Mouse (Mus musculus): ENCODE measurements around the gene Nkiras2.

The Nkiras2 gene

GRCm38 (mm10) chr11:100601372-100601771 lies 17.7 kb upstream of the Nkiras2 start:
- DNase-seq (ENCODE audit: low read depth, low spot score), result no peak

DNA sequence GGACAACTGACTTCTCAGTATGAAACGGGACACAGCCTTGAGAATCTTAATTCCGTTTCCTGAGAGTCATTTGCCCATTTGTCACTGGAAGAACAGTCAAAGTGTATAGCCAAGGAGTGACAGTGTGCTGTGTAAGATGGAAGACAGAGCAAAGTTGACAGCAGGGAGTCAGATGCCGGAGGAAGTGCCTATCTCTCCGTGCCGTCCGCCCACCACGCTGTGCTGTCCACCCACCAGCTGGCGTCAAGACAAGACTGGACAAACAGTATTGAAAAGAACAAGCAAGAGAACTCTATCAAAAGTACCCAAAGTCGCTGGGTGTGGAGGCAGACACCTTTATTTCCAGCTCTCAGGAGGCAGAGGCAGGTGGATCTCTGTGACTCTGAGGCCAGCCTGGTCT lies 15.9 kb upstream of the Nkiras2 start:
- no peak for DNase-seq (ENCODE audit: low read depth, low spot score)

- no peak for DNase-seq (ENCODE audit: low read depth, low spot score)
Measured at GRCm38 (mm10) chr11:100603813-100604212, 15.2 kb upstream of the Nkiras2 start.

GRCm38 (mm10) chr11:100604321-100605005 lies 14.6 kb upstream of the Nkiras2 start:
- DNase-seq (ENCODE audit: low read depth, low spot score), result no peak

DNA sequence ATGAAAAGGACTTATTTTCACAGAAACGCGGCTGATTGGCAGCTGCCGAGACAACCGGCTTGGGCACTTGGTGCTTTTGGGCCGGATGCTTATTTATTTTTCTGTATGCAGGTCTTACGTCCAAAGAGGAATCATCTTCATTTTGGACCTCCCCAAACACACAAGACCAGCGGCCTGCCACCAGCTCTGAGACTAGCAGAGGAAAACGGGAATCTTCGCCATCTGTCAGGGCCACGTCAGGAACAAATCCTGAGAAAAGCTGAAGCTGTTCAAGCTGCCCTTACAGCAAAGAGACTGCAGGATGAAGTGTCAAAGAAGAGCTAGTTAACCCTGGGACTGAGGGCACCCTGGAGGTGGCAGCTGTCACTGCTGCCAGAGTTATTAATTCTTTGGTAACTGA lies 13.6 kb upstream of the Nkiras2 start:
- no peak for DNase-seq (ENCODE audit: low read depth, low spot score)

DNA sequence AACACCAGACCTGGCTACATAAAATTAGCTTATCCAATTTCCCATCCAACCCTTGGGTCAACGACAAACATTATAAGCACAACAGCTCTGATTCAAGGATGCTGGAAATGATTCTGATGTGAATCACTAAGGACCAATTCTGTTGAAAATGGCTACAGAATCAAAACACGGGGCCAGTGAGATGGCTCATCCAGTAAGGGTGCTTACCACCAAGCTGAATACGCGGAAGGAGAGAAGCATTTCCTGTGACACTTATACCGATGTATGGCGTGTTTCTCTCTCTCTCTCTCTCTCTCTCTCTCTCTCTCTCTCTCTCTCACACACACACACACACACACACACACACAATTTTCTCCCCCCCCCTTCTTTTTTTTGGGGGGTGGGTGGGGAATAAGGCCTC lies 11.9 kb upstream of the Nkiras2 start:
- no peak for DNase-seq (ENCODE audit: low read depth, low spot score)

- no peak for DNase-seq (ENCODE audit: low read depth, low spot score)
Measured at GRCm38 (mm10) chr11:100608796-100609195, 10.2 kb upstream of the Nkiras2 start.

DNA sequence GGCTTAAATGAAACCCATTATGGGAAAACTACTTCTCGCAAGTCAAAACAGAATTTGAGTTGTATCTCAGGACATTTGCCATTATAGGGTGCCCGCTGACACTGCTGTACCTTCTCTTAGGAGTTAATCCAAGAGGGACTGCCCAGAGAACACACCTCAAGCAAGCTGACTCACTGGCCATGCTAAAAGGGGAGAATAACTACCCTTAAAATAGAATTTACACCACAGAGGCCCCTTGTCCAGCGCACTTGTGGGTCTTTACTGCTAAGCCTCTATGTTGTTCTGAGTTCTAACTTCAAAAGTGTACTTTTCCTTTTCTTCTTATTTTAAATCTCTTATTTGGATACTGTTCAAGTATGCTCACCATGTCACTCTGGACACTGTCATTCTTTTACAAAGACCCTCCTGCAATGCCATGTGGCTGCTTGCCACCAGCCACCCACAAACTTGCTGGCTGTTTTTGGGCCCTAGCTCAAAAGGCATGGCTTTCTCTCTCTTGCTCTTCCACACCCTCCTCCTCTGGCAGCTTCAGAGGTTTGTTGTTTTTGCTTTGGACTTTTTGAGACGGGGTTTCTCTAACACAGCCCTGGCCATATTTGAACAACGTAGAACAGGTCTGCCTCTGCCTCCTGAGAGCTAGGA lies 9.6 kb upstream of the Nkiras2 start:
- DNase-seq (ENCODE audit: low read depth, low spot score), result no peak

- no peak for DNase-seq (ENCODE audit: low read depth, low spot score)
Measured at GRCm38 (mm10) chr11:100609997-100610680, 8.9 kb upstream of the Nkiras2 start.

- DNase-seq (ENCODE audit: low read depth, low spot score), result peak; percentile 53
Measured at GRCm38 (mm10) chr11:100611627-100612026, 7.4 kb upstream of the Nkiras2 start.

- peak; percentile 61 for DNase-seq (ENCODE audit: low read depth, low spot score)
Measured at GRCm38 (mm10) chr11:100613241-100613640, 5.8 kb upstream of the Nkiras2 start.

- peak; percentile 87 for DNase-seq (ENCODE audit: low read depth, low spot score)
Measured at GRCm38 (mm10) chr11:100616332-100616731, 2.7 kb upstream of the Nkiras2 start.

- peak; percentile 85 for DNase-seq (ENCODE audit: low read depth, low spot score)
Measured at GRCm38 (mm10) chr11:100616836-100617235, 2.2 kb upstream of the Nkiras2 start.

GRCm38 (mm10) chr11:100617480-100617879 lies 1.6 kb upstream of the Nkiras2 start:
- DNase-seq (ENCODE audit: low read depth, low spot score), result peak; percentile 39

DNA sequence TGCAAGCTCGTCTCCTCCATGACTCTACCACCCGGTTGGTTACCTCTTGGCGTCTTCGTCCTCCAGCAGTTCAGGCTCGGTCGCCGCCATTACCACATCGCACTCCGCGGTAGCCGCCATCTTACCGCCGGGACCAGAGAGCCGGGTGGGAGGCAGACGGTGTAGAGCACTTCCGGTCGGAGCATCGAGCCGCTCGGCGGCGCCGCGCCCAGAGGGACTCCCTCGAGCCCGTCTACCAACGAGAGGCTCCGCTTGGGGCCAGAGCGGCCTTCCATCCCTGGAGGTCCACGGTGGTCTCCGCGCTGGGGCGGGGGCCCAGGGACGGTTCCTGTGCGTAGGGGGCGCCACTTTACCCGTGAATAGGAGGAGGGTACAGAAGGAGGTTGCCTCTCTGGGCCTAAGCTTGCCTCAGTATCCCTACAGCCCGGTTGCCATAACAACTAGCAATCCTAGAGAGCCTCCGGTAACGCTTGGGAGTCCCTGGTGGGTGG lies 486 bp downstream of the Nkiras2 start:
- DNase-seq (ENCODE audit: low read depth, low spot score), result peak; percentile 99

- DNase-seq (ENCODE audit: low read depth, low spot score), result no peak
Measured at GRCm38 (mm10) chr11:100619982-100620381, 938 bp downstream of the Nkiras2 start, which contains the start of gene Dnajc7. Gene Dnajc7 (minus strand): TSS chr11:100620168.

GRCm38 (mm10) chr11:100622714-100623113 lies 3.7 kb downstream of the Nkiras2 start:
- peak; percentile 95 for DNase-seq (ENCODE audit: low read depth, low spot score)

DNA sequence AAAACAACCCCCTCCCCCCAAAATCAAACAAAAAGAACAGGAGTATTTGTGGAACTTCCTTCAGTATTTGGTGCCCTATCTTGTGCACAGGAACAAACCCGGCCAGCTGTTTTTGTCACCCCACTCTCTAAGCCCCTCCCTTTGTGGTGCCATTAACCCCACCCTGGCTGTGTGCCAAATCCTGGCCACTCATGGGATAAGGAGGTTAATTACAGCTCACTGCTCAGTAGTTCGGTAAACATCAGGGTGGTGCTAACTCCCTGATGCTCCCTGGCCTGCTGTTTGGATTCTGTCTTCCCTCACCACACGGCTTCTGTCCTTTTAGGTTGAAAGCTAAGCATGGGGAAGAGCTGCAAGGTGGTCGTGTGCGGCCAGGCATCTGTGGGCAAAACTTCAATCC lies 4.8 kb downstream of the Nkiras2 start:
- DNase-seq (ENCODE audit: low read depth, low spot score), result peak; percentile 61

DNA sequence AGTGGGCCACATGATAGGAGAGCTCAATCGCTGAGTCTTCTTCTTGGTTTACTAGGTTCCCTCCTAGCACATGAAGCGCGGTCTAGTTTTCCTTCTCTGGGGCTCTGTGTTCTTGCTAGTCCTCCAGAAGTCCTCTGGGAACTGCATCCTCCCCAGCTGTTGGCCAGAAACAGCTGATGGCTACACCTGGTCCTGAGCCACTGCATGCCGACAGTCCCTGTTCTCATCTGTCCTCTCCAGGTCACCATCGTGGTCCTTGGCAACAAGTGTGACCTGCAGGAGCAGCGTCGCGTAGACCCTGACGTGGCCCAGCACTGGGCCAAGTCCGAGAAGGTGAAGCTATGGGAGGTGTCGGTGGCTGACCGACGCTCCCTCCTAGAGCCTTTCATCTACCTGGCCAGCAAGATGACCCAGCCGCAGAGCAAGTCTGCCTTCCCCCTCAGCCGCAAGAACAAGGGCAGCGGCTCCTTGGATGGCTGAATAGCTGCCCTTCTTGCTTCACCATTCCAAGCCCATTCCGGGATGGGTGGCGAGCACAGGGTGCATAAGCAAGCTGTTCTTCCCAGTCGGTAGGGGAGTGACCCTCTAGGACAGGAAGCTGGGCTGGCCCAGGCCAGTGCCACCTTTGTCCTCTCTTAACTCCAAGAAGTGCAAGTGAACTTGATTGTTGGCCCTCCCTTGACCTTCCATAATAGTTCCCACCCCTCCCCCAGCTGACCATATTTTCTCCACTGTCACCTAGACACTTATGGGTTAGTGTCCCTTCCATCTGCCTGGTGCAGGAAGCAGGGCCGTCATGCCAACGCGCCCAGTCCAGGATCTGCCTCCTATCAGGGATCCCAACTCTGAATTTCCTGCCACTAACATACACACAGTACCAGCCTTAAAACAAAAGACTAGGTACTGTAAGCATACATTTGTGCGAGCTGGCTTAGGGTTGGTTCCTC lies 7.0 kb downstream of the Nkiras2 start:
- no peak for DNase-seq (ENCODE audit: low read depth, low spot score)

DNA sequence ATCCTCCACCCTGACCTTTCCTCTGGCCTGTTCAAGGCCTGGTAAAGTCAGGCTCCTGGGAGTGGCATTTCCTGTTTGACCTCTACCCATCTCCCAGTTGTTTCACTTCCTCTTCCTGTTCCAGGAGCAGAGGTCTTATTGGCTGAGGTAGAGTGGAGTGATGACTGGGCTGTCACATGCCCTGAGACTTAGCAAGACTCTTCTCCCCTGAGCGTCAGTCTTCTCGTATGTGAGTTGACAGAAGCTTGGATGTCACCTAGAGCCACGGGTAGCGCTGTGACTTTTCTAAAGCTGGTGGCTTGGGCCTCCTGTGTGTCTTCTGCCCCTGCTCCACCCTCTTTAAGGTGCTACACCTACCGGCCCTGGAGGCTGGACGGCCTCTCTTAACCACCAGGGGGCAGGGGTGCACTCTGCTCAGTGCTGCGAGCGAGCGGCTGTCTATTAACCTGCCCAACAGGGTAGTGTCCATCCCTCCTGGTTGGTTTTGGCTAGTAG lies 7.7 kb downstream of the Nkiras2 start:
- peak; percentile 78 for DNase-seq (ENCODE audit: low read depth, low spot score)

- no peak for DNase-seq (ENCODE audit: low read depth, low spot score)
Measured at GRCm38 (mm10) chr11:100628056-100628455, 9.0 kb downstream of the Nkiras2 start.

Measured in ES-CJ7 (cell line).